Comparison of ENCODE assay signal across 8 mouse cellular contexts in the genomic region with DNA sequence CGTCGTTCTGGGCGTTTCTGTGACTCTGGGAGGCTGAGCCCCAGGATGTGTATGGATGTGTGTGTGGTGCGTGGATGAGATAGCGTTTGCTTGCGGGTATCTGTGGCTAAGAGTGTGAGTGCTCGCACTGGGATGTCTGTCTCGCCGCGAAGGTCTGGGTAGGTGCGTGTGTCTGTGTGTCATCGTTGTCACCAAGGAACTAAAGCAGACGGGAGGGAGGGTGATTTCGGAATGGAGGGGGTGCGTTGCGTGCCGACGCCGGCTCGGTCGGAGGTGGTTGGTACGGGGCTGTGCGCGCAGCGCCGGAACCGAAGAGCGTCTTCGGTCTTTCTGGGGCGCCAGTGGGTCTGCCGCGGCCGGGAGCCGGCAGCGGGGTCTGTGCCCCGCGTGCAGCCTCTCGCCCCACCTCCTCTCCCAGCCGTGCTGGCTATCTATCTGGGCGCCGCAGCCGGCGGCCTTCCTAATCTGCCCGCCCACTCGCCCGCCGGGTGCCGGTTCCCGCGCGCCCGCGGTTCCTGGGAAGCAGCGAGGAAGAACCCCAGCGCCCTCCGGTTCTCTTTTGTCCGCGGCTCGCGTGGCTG. TPM values are rescaled to one million over a fixed set of nuclear protein-coding genes. Genes with fewer than 3 reads are reported as not detected.
DNase-seq lines count a peak whose midpoint lies in the region; ATAC-seq and TF ChIP-seq lines count a peak whose summit lies in the region.

No protein-coding gene starts in this region.

- ATAC-seq in forebrain, embryonic 14.5 days, result peak; percentile 40
- peak; percentile 40 for ATAC-seq in intestine, embryonic 14.5 days (replicated peaks; ENCODE audit: low FRiP score, low TSS enrichment, low read depth)
- ATAC-seq in limb, embryonic 14.5 days (ENCODE audit: low FRiP score, low read depth), result peak; percentile 7
- peak; percentile 54 for ATAC-seq in midbrain, embryonic 16.5 days
- ATAC-seq in stomach, postnatal 0 days (ENCODE audit: low FRiP score, low TSS enrichment), result peak; percentile 3

- peak overlapping the region; percentile 71 for H3K4me3 ChIP-seq in forebrain, embryonic 14.5 days (ENCODE audit: low read depth, low read length)
- peak overlapping the region; percentile 76 for H3K4me3 ChIP-seq in intestine, embryonic 14.5 days (ENCODE audit: low read depth, low read length)
- peak overlapping the region; percentile 78 for H3K4me3 ChIP-seq in limb, embryonic 14.5 days (replicated peaks; ENCODE audit: low read length)
- H3K4me3 ChIP-seq in midbrain, embryonic 16.5 days (ENCODE audit: low read depth, low read length), result peak overlapping the region; percentile 62
- H3K4me3 ChIP-seq in stomach, postnatal 0 days (ENCODE audit: low read depth, low read length), result peak overlapping the region; percentile 60

- peak overlapping the region; percentile 82 for H3K9ac ChIP-seq in forebrain, embryonic 14.5 days (ENCODE audit: low read length)
- H3K9ac ChIP-seq in intestine, embryonic 14.5 days (ENCODE audit: low read length), result peak overlapping the region; percentile 74
- H3K9ac ChIP-seq in limb, embryonic 14.5 days (ENCODE audit: low read depth, low read length, severe bottlenecking), result peak overlapping the region; percentile 71
- peak overlapping the region; percentile 78 for H3K9ac ChIP-seq in midbrain, embryonic 16.5 days (ENCODE audit: low read depth, low read length)
- peak overlapping the region; percentile 62 for H3K9ac ChIP-seq in stomach, postnatal 0 days (ENCODE audit: low read length)

- TF ChIP-seq CTCF in brain, embryonic 14.5 days (IDR thresholded peaks at IDR 0.05; ENCODE audit: borderline replicate concordance, extremely low read depth, insufficient read depth, insufficient read length), result no peak
- no peak for TF ChIP-seq CTCF in stomach, postnatal 0 days (IDR thresholded peaks at IDR 0.05; ENCODE audit: low read depth)

- H3K4me1 ChIP-seq in forebrain, embryonic 14.5 days (ENCODE audit: control insufficient read depth, insufficient read depth, low read length), result peaks cover 2% of the 10 kb centered on the region; the same call in 1 of the 2 replicates
- peaks cover 7% of the 10 kb centered on the region for H3K4me1 ChIP-seq in intestine, embryonic 14.5 days (replicated peaks; ENCODE audit: control insufficient read depth, insufficient read depth, low read length)
- H3K4me1 ChIP-seq in limb, embryonic 14.5 days (ENCODE audit: control insufficient read depth, insufficient read depth, low read length), result peaks cover 13% of the 10 kb centered on the region
- peaks cover 12% of the 10 kb centered on the region for H3K4me1 ChIP-seq in midbrain, embryonic 16.5 days (ENCODE audit: control insufficient read depth, insufficient read depth, low read length)
- peaks cover 10% of the 10 kb centered on the region; the same call in 1 of the 2 replicates for H3K4me1 ChIP-seq in stomach, postnatal 0 days (replicated peaks; ENCODE audit: control insufficient read depth, insufficient read depth)

- peak overlapping the region; percentile 96 for H3K4me2 ChIP-seq in forebrain, embryonic 14.5 days (ENCODE audit: low read length)
- H3K4me2 ChIP-seq in intestine, embryonic 14.5 days (ENCODE audit: low read length), result peak overlapping the region; percentile 77
- H3K4me2 ChIP-seq in limb, embryonic 14.5 days (replicated peaks; ENCODE audit: low read depth, low read length, severe bottlenecking), result peak overlapping the region; percentile 80
- H3K4me2 ChIP-seq in midbrain, embryonic 16.5 days (ENCODE audit: low read length), result peak overlapping the region; percentile 80
- peak overlapping the region; percentile 95 for H3K4me2 ChIP-seq in stomach, postnatal 0 days (replicated peaks; ENCODE audit: low read depth)

- H3K27ac ChIP-seq in forebrain, embryonic 14.5 days (ENCODE audit: low read depth, low read length), result peak overlapping the region; percentile 77
- H3K27ac ChIP-seq in intestine, embryonic 14.5 days (ENCODE audit: low read depth), result peak overlapping the region; percentile 90
- peak overlapping the region; percentile 87 for H3K27ac ChIP-seq in limb, embryonic 14.5 days (replicated peaks; ENCODE audit: low read depth, low read length)
- H3K27ac ChIP-seq in midbrain, embryonic 16.5 days (ENCODE audit: low read length), result peak overlapping the region; percentile 86
- H3K27ac ChIP-seq in stomach, postnatal 0 days (replicated peaks), result peak overlapping the region; percentile 84

- TF ChIP-seq POLR2A in brain, embryonic 14.5 days (IDR thresholded peaks at IDR 0.05; ENCODE audit: borderline replicate concordance, extremely low read depth, insufficient read depth, insufficient read length, poor library complexity, severe bottlenecking), result peak; percentile 23; the same call in 1 of the 2 replicates
- TF ChIP-seq POLR2A in limb, embryonic 14.5 days (IDR thresholded peaks at IDR 0.05; ENCODE audit: borderline replicate concordance, extremely low read depth, insufficient read depth, insufficient read length), result no peak

- H3K9me3 ChIP-seq in forebrain, embryonic 14.5 days (replicated peaks; ENCODE audit: control insufficient read depth, low read length), result no peaks in the 10 kb centered on the region
- no peaks in the 10 kb centered on the region for H3K9me3 ChIP-seq in intestine, embryonic 14.5 days (ENCODE audit: control insufficient read depth, low read length)
- no peaks in the 10 kb centered on the region for H3K9me3 ChIP-seq in limb, embryonic 14.5 days (ENCODE audit: control insufficient read depth, low read length)
- H3K9me3 ChIP-seq in midbrain, embryonic 16.5 days (replicated peaks; ENCODE audit: control insufficient read depth, low read length, poor library complexity, severe bottlenecking), result no peaks in the 10 kb centered on the region
- no peaks in the 10 kb centered on the region for H3K9me3 ChIP-seq in stomach, postnatal 0 days (ENCODE audit: control insufficient read depth, low read length)

- TF ChIP-seq EP300 in stomach, postnatal 0 days (optimal IDR thresholded peaks at IDR 0.05), result no peak

- no peaks in the 10 kb centered on the region for H3K36me3 ChIP-seq in forebrain, embryonic 14.5 days (ENCODE audit: control insufficient read depth, insufficient read depth, low read length)
- no peaks in the 10 kb centered on the region for H3K36me3 ChIP-seq in intestine, embryonic 14.5 days (ENCODE audit: control insufficient read depth, insufficient read depth, low read length)
- 0 out of 2 replicates have a peak, but pooled peaks cover 4% of the 10 kb centered on the region for H3K36me3 ChIP-seq in limb, embryonic 14.5 days (ENCODE audit: control insufficient read depth, insufficient read depth, low read length)
- no peaks in the 10 kb centered on the region for H3K36me3 ChIP-seq in midbrain, embryonic 16.5 days (ENCODE audit: control insufficient read depth, insufficient read depth, low read length)
- H3K36me3 ChIP-seq in stomach, postnatal 0 days (ENCODE audit: control insufficient read depth, insufficient read depth, low read length), result no peaks in the 10 kb centered on the region

- H3K27me3 ChIP-seq in forebrain, embryonic 14.5 days (replicated peaks; ENCODE audit: control insufficient read depth, insufficient read depth, low read length), result no peaks in the 10 kb centered on the region
- H3K27me3 ChIP-seq in intestine, embryonic 14.5 days (replicated peaks; ENCODE audit: control insufficient read depth, insufficient read depth, low read length), result no peaks in the 10 kb centered on the region
- no peaks in the 10 kb centered on the region for H3K27me3 ChIP-seq in limb, embryonic 14.5 days (ENCODE audit: control insufficient read depth, insufficient read depth, low read length)
- H3K27me3 ChIP-seq in midbrain, embryonic 16.5 days (ENCODE audit: control insufficient read depth, insufficient read depth, low read depth, low read length), result no peaks in the 10 kb centered on the region
- no peaks in the 10 kb centered on the region for H3K27me3 ChIP-seq in stomach, postnatal 0 days (ENCODE audit: control insufficient read depth, insufficient read depth, low read length)

- 0% methylated on average over 60 of the region's 60 CpGs for WGBS in forebrain, embryonic 14.5 days
- whole genome bisulfite sequencing in intestine, embryonic 14.5 days, result under 1% methylated on average over 57 of the region's 60 CpGs
- 0% methylated on average over 46 of the region's 60 CpGs for WGBS in limb, embryonic 14.5 days
- under 1% methylated on average over 56 of the region's 60 CpGs for WGBS in midbrain, embryonic 16.5 days
- WGBS in stomach, postnatal 0 days, result under 1% methylated on average over 50 of the region's 60 CpGs

- peak; percentile 25 for DNase-seq in ovary, adult 18-20 months (ENCODE audit: low spot score)
- no peak for DNase-seq in ovary, postnatal 10 days (ENCODE audit: low spot score)
- peak; percentile 56 for DNase-seq in brain, embryonic 14.5 days (ENCODE audit: low read depth)
- peak; percentile 48 for DNase-seq in forebrain, embryonic 14.5 days (ENCODE audit: low spot score)
- no peak for DNase-seq in intestine, embryonic 14.5 days (ENCODE audit: low spot score)
- peak; percentile 6 for DNase-seq in limb, embryonic 14.5 days (ENCODE audit: low spot score)
- DNase-seq in stomach, postnatal 0 days (ENCODE audit: low spot score), result peak; percentile 61

RNA-seq across cellular contexts. Expression of gene Slc6a9, which starts 1.3 kb away (rescaled TPM):
- 23.6 and 45.8 TPM in 2 replicates for polyA plus RNA-seq in brain, embryonic 14.5 days (2012; rRNA removed)
- 8.0 and 9.6 TPM in 2 replicates for polyA plus RNA-seq in forebrain, embryonic 14.5 days (2014; fragmentation: Nextera tagmentation; extraction: Ambion mirVana)
- 9.5 and 11.7 TPM in 2 replicates for polyA plus RNA-seq in intestine, embryonic 14.5 days (2014; fragmentation: Nextera tagmentation; extraction: Ambion mirVana)
- polyA plus RNA-seq in limb, embryonic 14.5 days (2012; rRNA removed), result 30.1 and 46.7 TPM in 2 replicates
- 9.7 and 12.2 TPM in 2 replicates for polyA plus RNA-seq in limb, embryonic 14.5 days (2014; fragmentation: Nextera tagmentation; extraction: Ambion mirVana)
- polyA plus RNA-seq in midbrain, embryonic 16.5 days (2015; fragmentation: Nextera tagmentation; extraction: Ambion mirVana), result 32.2 and 45.9 TPM in 2 replicates
- 20.6 and 25.2 TPM in 2 replicates for polyA plus RNA-seq in stomach, postnatal 0 days (2015; fragmentation: Nextera tagmentation; extraction: Ambion mirVana)

RNA-seq across cellular contexts. Expression of gene Ccdc24, which starts 36.7 kb away (rescaled TPM):
- 21.7 and 23.0 TPM in 2 replicates for polyA plus RNA-seq in brain, embryonic 14.5 days (2012; rRNA removed)
- 1.5 and 1.6 TPM in 2 replicates for polyA plus RNA-seq in forebrain, embryonic 14.5 days (2014; fragmentation: Nextera tagmentation; extraction: Ambion mirVana)
- 1.1 and 1.9 TPM in 2 replicates for polyA plus RNA-seq in intestine, embryonic 14.5 days (2014; fragmentation: Nextera tagmentation; extraction: Ambion mirVana)
- polyA plus RNA-seq in limb, embryonic 14.5 days (2012; rRNA removed), result 15.1 and 19.9 TPM in 2 replicates
- polyA plus RNA-seq in limb, embryonic 14.5 days (2014; fragmentation: Nextera tagmentation; extraction: Ambion mirVana), result 1.6 and 1.8 TPM in 2 replicates
- polyA plus RNA-seq in midbrain, embryonic 16.5 days (2015; fragmentation: Nextera tagmentation; extraction: Ambion mirVana), result 2.3 and 2.4 TPM in 2 replicates
- 0.33 and 0.41 TPM in 2 replicates for polyA plus RNA-seq in stomach, postnatal 0 days (2015; fragmentation: Nextera tagmentation; extraction: Ambion mirVana)

RNA-seq across cellular contexts. Expression of gene B4galt2, which starts 47.7 kb away (rescaled TPM):
- 156 and 175 TPM in 2 replicates for polyA plus RNA-seq in brain, embryonic 14.5 days (2012; rRNA removed)
- 49.1 and 50.6 TPM in 2 replicates for polyA plus RNA-seq in forebrain, embryonic 14.5 days (2014; fragmentation: Nextera tagmentation; extraction: Ambion mirVana)
- polyA plus RNA-seq in intestine, embryonic 14.5 days (2014; fragmentation: Nextera tagmentation; extraction: Ambion mirVana), result 26.3 and 30.6 TPM in 2 replicates
- 95.4 and 149 TPM in 2 replicates for polyA plus RNA-seq in limb, embryonic 14.5 days (2012; rRNA removed)
- polyA plus RNA-seq in limb, embryonic 14.5 days (2014; fragmentation: Nextera tagmentation; extraction: Ambion mirVana), result 43.4 and 48.8 TPM in 2 replicates
- polyA plus RNA-seq in midbrain, embryonic 16.5 days (2015; fragmentation: Nextera tagmentation; extraction: Ambion mirVana), result 58.8 and 65.5 TPM in 2 replicates
- 11.9 and 12.1 TPM in 2 replicates for polyA plus RNA-seq in stomach, postnatal 0 days (2015; fragmentation: Nextera tagmentation; extraction: Ambion mirVana)

RNA-seq across cellular contexts. Expression of gene Atp6v0b, which starts 51.5 kb away (rescaled TPM):
- 453 and 682 TPM in 2 replicates for polyA plus RNA-seq in brain, embryonic 14.5 days (2012; rRNA removed)
- 483 and 520 TPM in 2 replicates for polyA plus RNA-seq in forebrain, embryonic 14.5 days (2014; fragmentation: Nextera tagmentation; extraction: Ambion mirVana)
- 213 and 219 TPM in 2 replicates for polyA plus RNA-seq in intestine, embryonic 14.5 days (2014; fragmentation: Nextera tagmentation; extraction: Ambion mirVana)
- polyA plus RNA-seq in limb, embryonic 14.5 days (2012; rRNA removed), result 262 and 310 TPM in 2 replicates
- 216 and 224 TPM in 2 replicates for polyA plus RNA-seq in limb, embryonic 14.5 days (2014; fragmentation: Nextera tagmentation; extraction: Ambion mirVana)
- polyA plus RNA-seq in midbrain, embryonic 16.5 days (2015; fragmentation: Nextera tagmentation; extraction: Ambion mirVana), result 581 and 673 TPM in 2 replicates
- 242 and 249 TPM in 2 replicates for polyA plus RNA-seq in stomach, postnatal 0 days (2015; fragmentation: Nextera tagmentation; extraction: Ambion mirVana)

RNA-seq across cellular contexts. Expression of gene Dph2, which starts 56.2 kb away (rescaled TPM):
- polyA plus RNA-seq in brain, embryonic 14.5 days (2012; rRNA removed), result 22.7 and 36.5 TPM in 2 replicates
- 26.8 and 31.9 TPM in 2 replicates for polyA plus RNA-seq in forebrain, embryonic 14.5 days (2014; fragmentation: Nextera tagmentation; extraction: Ambion mirVana)
- polyA plus RNA-seq in intestine, embryonic 14.5 days (2014; fragmentation: Nextera tagmentation; extraction: Ambion mirVana), result 20.0 and 23.1 TPM in 2 replicates
- 18.4 and 23.2 TPM in 2 replicates for polyA plus RNA-seq in limb, embryonic 14.5 days (2012; rRNA removed)
- polyA plus RNA-seq in limb, embryonic 14.5 days (2014; fragmentation: Nextera tagmentation; extraction: Ambion mirVana), result 17.0 and 18.7 TPM in 2 replicates
- polyA plus RNA-seq in midbrain, embryonic 16.5 days (2015; fragmentation: Nextera tagmentation; extraction: Ambion mirVana), result 21.2 and 23.1 TPM in 2 replicates
- 8.1 and 8.6 TPM in 2 replicates for polyA plus RNA-seq in stomach, postnatal 0 days (2015; fragmentation: Nextera tagmentation; extraction: Ambion mirVana)

Comparison
In these comparisons a context has a peak if more than half of its experiments do, and no peak if none do; other contexts are left out.
1. DNase-seq: peak in ovary, adult 18-20 months (single experiment), brain, embryonic 14.5 days (single experiment), forebrain, embryonic 14.5 days (single experiment), limb, embryonic 14.5 days (single experiment) and stomach, postnatal 0 days (single experiment); none in ovary, postnatal 10 days (single experiment) and intestine, embryonic 14.5 days (single experiment).
2. ATAC-seq: peak in every context shown above with its lines; median percentile 54 in midbrain, embryonic 16.5 days; 40 in forebrain, embryonic 14.5 days; 40 in intestine, embryonic 14.5 days; 7 in limb, embryonic 14.5 days; 3 in stomach, postnatal 0 days.
3. Peak in every context shown above with its lines, with median percentiles within 50 percentile points of each other: H3K27ac ChIP-seq, H3K4me2 ChIP-seq, H3K4me3 ChIP-seq and H3K9ac ChIP-seq.